Mouse (Mus musculus) cerebellum, adult 2 months (tissue): ENCODE results near the gene Cpa5.

ENCODE experiments used
- CTCF ChIP-seq: fragments of 200-500 bp; IDR thresholded peaks from 2 replicates; pipeline ENCODE4 v1.5.1; 2011; ENCODE audit warnings: low read depth, mild to moderate bottlenecking, control low read depth, low read length, moderate library complexity, borderline replicate concordance; ENCODE audit not compliant: insufficient read depth
- POLR2A ChIP-seq: fragments of 200-500 bp; IDR thresholded peaks from 2 replicates; pipeline ENCODE4 v1.6.1; 2011; ENCODE audit warnings: low read length, control low read depth, borderline replicate concordance; ENCODE audit not compliant: insufficient read depth

GRCm38 (mm10) chr6:30652425-30653188 lies 41.8 kb downstream of the Cpa5 start:
- no peak for TF ChIP-seq CTCF
- no peak for TF ChIP-seq POLR2A
